Mouse (Mus musculus): ENCODE data around the gene Misp.

Misp gene

GRCm38 (mm10) chr10:79822372-79822771 lies 1.6 kb downstream of the Misp start:
- DNase-seq (ENCODE audit: low read depth, low spot score) = no peak

GRCm38 (mm10) chr10:79823011-79823410 lies 2.2 kb downstream of the Misp start:
- DNase-seq (ENCODE audit: low read depth, low spot score) = no peak

GRCm38 (mm10) chr10:79824413-79824812 lies 3.6 kb downstream of the Misp start:
- no peak for DNase-seq (ENCODE audit: low read depth, low spot score)

- DNase-seq (ENCODE audit: low read depth, low spot score) = no peak
These were observed 10.8 kb downstream of the Misp start for GRCm38 (mm10) chr10:79831583-79831982.

GRCm38 (mm10) chr10:79832026-79832785 lies 11.4 kb downstream of the Misp start:
- DNase-seq (ENCODE audit: low read depth, low spot score) = no peak

- no peak for DNase-seq (ENCODE audit: low read depth, low spot score)
These were observed 12.0 kb downstream of the Misp start for GRCm38 (mm10) chr10:79832786-79833181.

GRCm38 (mm10) chr10:79834769-79835398 lies 14.1 kb downstream of the Misp start:
- no peak for DNase-seq (ENCODE audit: low read depth, low spot score)

GRCm38 (mm10) chr10:79836918-79837317 lies 16.1 kb downstream of the Misp start:
- DNase-seq (ENCODE audit: low read depth, low spot score) = no peak

- DNase-seq (ENCODE audit: low read depth, low spot score) = no peak
These were observed 17.4 kb downstream of the Misp start for GRCm38 (mm10) chr10:79838151-79838550.

- no peak for DNase-seq (ENCODE audit: low read depth, low spot score)
These were observed 19.3 kb downstream of the Misp start for GRCm38 (mm10) chr10:79840091-79840490.

GRCm38 (mm10) chr10:79840644-79841551 lies 20.1 kb downstream of the Misp start:
- no peak for DNase-seq (ENCODE audit: low read depth, low spot score)

GRCm38 (mm10) chr10:79842322-79842721 lies 21.5 kb downstream of the Misp start:
- DNase-seq (ENCODE audit: low read depth, low spot score) = no peak

GRCm38 (mm10) chr10:79843476-79843875 lies 22.7 kb downstream of the Misp start:
- no peak for DNase-seq (ENCODE audit: low read depth, low spot score)

- DNase-seq (ENCODE audit: low read depth, low spot score) = no peak
These were observed 25.8 kb downstream of the Misp start for GRCm38 (mm10) chr10:79846553-79846952.

GRCm38 (mm10) chr10:79849941-79850628 lies 29.3 kb downstream of the Misp start:
- DNase-seq (ENCODE audit: low read depth, low spot score) = no peak

GRCm38 (mm10) chr10:79851653-79852052 lies 30.9 kb downstream of the Misp start:
- no peak for DNase-seq (ENCODE audit: low read depth, low spot score)

GRCm38 (mm10) chr10:79852107-79852789 lies 31.5 kb downstream of the Misp start:
- no peak for DNase-seq (ENCODE audit: low read depth, low spot score)

- no peak for DNase-seq (ENCODE audit: low read depth, low spot score)
These were observed 32.0 kb downstream of the Misp start for GRCm38 (mm10) chr10:79852827-79853226.

- DNase-seq (ENCODE audit: low read depth, low spot score) = no peak
These were observed 32.6 kb downstream of the Misp start for GRCm38 (mm10) chr10:79853392-79853791.

- peak; percentile 100 for DNase-seq (ENCODE audit: low read depth, low spot score)
These were observed 33.3 kb downstream of the Misp start, which contains the start of gene Ptbp1 for GRCm38 (mm10) chr10:79853860-79854795. Gene Ptbp1, plus strand, starts transcription at chr10:79854427.
